In genomic region chr2:122156051-122156700, GRCm38 (mm10) we compare ENCODE assay signal across 19 mouse cellular contexts. TPM values are rescaled to one million over a fixed set of nuclear protein-coding genes. Genes with fewer than 3 reads are reported as not detected.
A peak's percentile ranks its signal among the peaks of the same experiment; 100 is the strongest.
DNase-seq lines count a peak whose midpoint lies in the region; ATAC-seq and TF ChIP-seq lines count a peak whose summit lies in the region.
"Had no signal": no experiment of that assay in that cellular context is flagged by ENCODE, and none has a peak within 500 bp of the region (broad histone marks: within the 10 kb centered on the region; RNA-seq: fewer than 3 reads in every experiment).

No protein-coding gene starts in this region.

- no peak overlapping the region; the same call in 1 of the 2 replicates for H3K27ac ChIP-seq in liver, embryonic 12.5 days
- H3K27ac ChIP-seq: hindbrain, postnatal 0 days had no signal

- no peak for DNase-seq in liver
- peak; percentile 35 for DNase-seq in induced T-regulatory cell, adult 2 months (ENCODE audit: low read depth)
- no peak for DNase-seq in kidney, adult 9 months
- DNase-seq in cerebellum, adult 11-12 months, result no peak
- no peak for DNase-seq in right cerebral cortex, postnatal 4 days
- DNase-seq: adrenal gland, adult 8-10 months; thymus, adult 2 months had no signal

- H3K9ac ChIP-seq in liver, embryonic 12.5 days, result no peak overlapping the region

- H3K4me2 ChIP-seq in liver, embryonic 12.5 days, result no peak overlapping the region

- no peak overlapping the region for H3K4me3 ChIP-seq in liver, embryonic 12.5 days
- peak overlapping the region; percentile 41; the same call in 1 of the 2 replicates for H3K4me3 ChIP-seq in E14TG2a.4 (replicated peaks; ENCODE audit: low read length)

- 65% methylated on average over 4 of the region's 4 CpGs for whole genome bisulfite sequencing in liver, embryonic 12.5 days (ENCODE audit: insufficient replicate concordance)

- peak; percentile 53 for ATAC-seq in liver, embryonic 12.5 days
- ATAC-seq in megakaryocyte, adult 5-6 weeks (ENCODE audit: poor library complexity, severe bottlenecking), result peak; percentile 77
- ATAC-seq: forebrain, embryonic 16.5 days; hindbrain, postnatal 0 days; midbrain, embryonic 16.5 days had no signal

- 0 out of 2 replicates have a peak, but pooled peaks cover 12% of the 10 kb centered on the region for H3K4me1 ChIP-seq in liver, embryonic 12.5 days
- peaks cover 15% of the 10 kb centered on the region for H3K4me1 ChIP-seq in E14TG2a.4 (replicated peaks; ENCODE audit: low read depth, low read length)

- H3K9me3 ChIP-seq in liver, embryonic 12.5 days (replicated peaks), result no peaks in the 10 kb centered on the region
- H3K9me3 ChIP-seq in E14TG2a.4 (ENCODE audit: low read length), result no peaks in the 10 kb centered on the region

- no peaks in the 10 kb centered on the region for H3K27me3 ChIP-seq in liver, embryonic 12.5 days (replicated peaks)
- H3K27me3 ChIP-seq in E14TG2a.4 (ENCODE audit: insufficient read depth, low read length), result peaks cover 14% of the 10 kb centered on the region; the same call in 1 of the 2 replicates

- H3K36me3 ChIP-seq in liver, embryonic 12.5 days, result peaks cover 32% of the 10 kb centered on the region
- no peaks in the 10 kb centered on the region for H3K36me3 ChIP-seq in E14TG2a.4 (ENCODE audit: insufficient read depth, low read length)

- TF ChIP-seq CTCF in E14TG2a.4 (conservative IDR thresholded peaks at IDR 0.05; ENCODE audit: low read length), result no peak

RNA-seq across cellular contexts. Expression of gene Trim69, which starts 4.3 kb away (rescaled TPM):
- 0.07 TPM in 1 of 2 replicates, not detected in the other for polyA plus RNA-seq in liver, embryonic 12.5 days (2016; fragmentation: Nextera tagmentation; extraction: Ambion mirVana)
- not detected in 2 replicates for total RNA-seq in megakaryocyte, adult 5-6 weeks (2015)
- total RNA-seq in megakaryocyte, adult 5-6 weeks (2017), result 0.33 TPM in 1 of 2 replicates, not detected in the other
- total RNA-seq: adrenal gland, adult 8-10 months; hindbrain, postnatal 0 days; left cerebral cortex, postnatal 25 days had no signal
- polyA plus RNA-seq: forebrain, embryonic 16.5 days; heart, postnatal 0 days; hindbrain, postnatal 0 days; midbrain, embryonic 16.5 days; neural tube, embryonic 14.5 days had no signal

RNA-seq across cellular contexts. Expression of gene B2m, which starts 8.7 kb away (rescaled TPM):
- polyA plus RNA-seq in liver, embryonic 12.5 days (2016; fragmentation: Nextera tagmentation; extraction: Ambion mirVana), result 273 and 281 TPM in 2 replicates
- 5,498 and 5,622 TPM in 2 replicates for total RNA-seq in megakaryocyte, adult 5-6 weeks (2015)
- total RNA-seq in megakaryocyte, adult 5-6 weeks (2017), result 2,725 and 3,039 TPM in 2 replicates

RNA-seq across cellular contexts. Expression of gene Patl2, which starts 29.8 kb away (rescaled TPM):
- 0.05 TPM in 1 of 2 replicates, not detected in the other for polyA plus RNA-seq in liver, embryonic 12.5 days (2016; fragmentation: Nextera tagmentation; extraction: Ambion mirVana)
- not detected in 2 replicates for total RNA-seq in megakaryocyte, adult 5-6 weeks (2015)
- not detected in 2 replicates for total RNA-seq in megakaryocyte, adult 5-6 weeks (2017)
- total RNA-seq: hindbrain, postnatal 0 days; left cerebral cortex, postnatal 25 days had no signal
- polyA plus RNA-seq: forebrain, embryonic 16.5 days; lung, embryonic 16.5 days; midbrain, embryonic 16.5 days had no signal

RNA-seq across cellular contexts. Expression of gene Terb2, which starts 29.9 kb away (rescaled TPM):
- polyA plus RNA-seq in liver, embryonic 12.5 days (2016; fragmentation: Nextera tagmentation; extraction: Ambion mirVana), result not detected in 2 replicates
- not detected in 2 replicates for total RNA-seq in megakaryocyte, adult 5-6 weeks (2015)
- total RNA-seq in megakaryocyte, adult 5-6 weeks (2017), result not detected in 2 replicates
- total RNA-seq: adrenal gland, adult 8-10 months; hindbrain, postnatal 0 days; left cerebral cortex, postnatal 25 days had no signal
- polyA plus RNA-seq: forebrain, embryonic 16.5 days; gonadal fat pad, adult 2 months; heart, postnatal 0 days; hindbrain, postnatal 0 days; large intestine, adult 2 months; lung, embryonic 16.5 days; midbrain, embryonic 16.5 days; neural tube, embryonic 14.5 days; thymus, adult 2 months had no signal

RNA-seq across cellular contexts. Expression of gene Spg11, which starts 38.0 kb away (rescaled TPM):
- 5.8 and 6.2 TPM in 2 replicates for polyA plus RNA-seq in liver, embryonic 12.5 days (2016; fragmentation: Nextera tagmentation; extraction: Ambion mirVana)
- total RNA-seq in megakaryocyte, adult 5-6 weeks (2015), result 11.2 TPM in 2 replicates
- 14.8 and 15.3 TPM in 2 replicates for total RNA-seq in megakaryocyte, adult 5-6 weeks (2017)
